Mouse (Mus musculus) thymus, adult 2 months (tissue): ENCODE data around the gene Adam10.

Experiments
- CTCF ChIP-seq: fragments of 200-500 bp; IDR thresholded peaks from 2 replicates; pipeline ENCODE4 v1.5.1; 2012; ENCODE audit warnings: mild to moderate bottlenecking, control low read depth, low read length, moderate library complexity, borderline replicate concordance; ENCODE audit not compliant: control insufficient read depth, poor library complexity, insufficient read depth; ENCODE audit errors: extremely low read depth
- POLR2A ChIP-seq: fragments of 200-500 bp; IDR thresholded peaks from 2 replicates; pipeline ENCODE4 v1.6.1; 2012; ENCODE audit warnings: mild to moderate bottlenecking, low read length, control low read depth, moderate library complexity; ENCODE audit not compliant: control insufficient read depth, poor library complexity, insufficient read depth; ENCODE audit errors: extremely low read depth

- no peak for TF ChIP-seq CTCF
- no peak for TF ChIP-seq POLR2A
Measured at GRCm38 (mm10) chr9:70673656-70674055, 5.1 kb upstream of the Adam10 start.
